Mouse (Mus musculus): ENCODE data around the gene Ccdc65.

GRCm38 (mm10) chr15:98724441-98724840 is 16.4 kb downstream of the Ccdc65 start:
- TF ChIP-seq CTCF (IDR thresholded peaks at IDR 0.05; ENCODE audit: extremely low read depth, insufficient read depth, low read length) (no peak), POLR2A (IDR thresholded peaks at IDR 0.05; ENCODE audit: extremely low read depth, insufficient read depth, low read length) (no peak)
